8 mouse cellular contexts compared by ENCODE assay signal in genomic region chr7:25008635-25009034, GRCm38 (mm10). TPM values are rescaled to one million over a fixed set of nuclear protein-coding genes. Genes with fewer than 3 reads are reported as not detected.
DNase-seq lines count a peak whose midpoint lies in the region; ATAC-seq and TF ChIP-seq lines count a peak whose summit lies in the region.

No protein-coding gene starts in this region.

- WGBS in forebrain, embryonic 13.5 days, result under 1% methylated on average over 17 of the region's 17 CpGs
- WGBS in liver, postnatal 0 days (ENCODE audit: insufficient replicate concordance), result 3% methylated on average over 17 of the region's 17 CpGs
- 2% methylated on average over 17 of the region's 17 CpGs for WGBS in neural tube, embryonic 15.5 days

- peak overlapping the region; percentile 37 for H3K4me3 ChIP-seq in forebrain, embryonic 13.5 days
- H3K4me3 ChIP-seq in liver, postnatal 0 days (ENCODE audit: low read depth, low read length), result no peak overlapping the region
- H3K4me3 ChIP-seq in neural tube, embryonic 15.5 days (replicated peaks), result peak overlapping the region; percentile 23

- H3K9ac ChIP-seq in forebrain, embryonic 13.5 days, result peak overlapping the region; percentile 64
- no peak overlapping the region for H3K9ac ChIP-seq in liver, postnatal 0 days (replicated peaks)
- peak overlapping the region; percentile 56 for H3K9ac ChIP-seq in neural tube, embryonic 15.5 days (replicated peaks)

- H3K4me2 ChIP-seq in forebrain, embryonic 13.5 days, result peak overlapping the region; percentile 71
- no peak overlapping the region for H3K4me2 ChIP-seq in liver, postnatal 0 days (ENCODE audit: low read depth, low read length)
- H3K4me2 ChIP-seq in neural tube, embryonic 15.5 days, result peak overlapping the region; percentile 57

- TF ChIP-seq EP300 in liver, postnatal 0 days (IDR thresholded peaks at IDR 0.05; ENCODE audit: low read depth), result no peak

- H3K9me3 ChIP-seq in forebrain, embryonic 13.5 days (replicated peaks), result no peaks in the 10 kb centered on the region
- no peaks in the 10 kb centered on the region for H3K9me3 ChIP-seq in liver, postnatal 0 days (ENCODE audit: low read length)
- H3K9me3 ChIP-seq in neural tube, embryonic 15.5 days (replicated peaks), result no peaks in the 10 kb centered on the region

- ATAC-seq in forebrain, embryonic 13.5 days, result no peak
- no peak for ATAC-seq in liver, postnatal 0 days
- peak; percentile 18 for ATAC-seq in neural tube, embryonic 15.5 days (ENCODE audit: low FRiP score)
- ATAC-seq in megakaryocyte, adult 5-6 weeks (ENCODE audit: poor library complexity, severe bottlenecking), result no peak

- H3K36me3 ChIP-seq in forebrain, embryonic 13.5 days (ENCODE audit: poor library complexity, severe bottlenecking), result peaks cover 19% of the 10 kb centered on the region
- H3K36me3 ChIP-seq in liver, postnatal 0 days (replicated peaks; ENCODE audit: insufficient read depth, low read length), result no peaks in the 10 kb centered on the region
- peaks cover 9% of the 10 kb centered on the region for H3K36me3 ChIP-seq in neural tube, embryonic 15.5 days

- peak; percentile 10 to 47 for DNase-seq in urinary bladder, adult 18-20 months (ENCODE audit: low spot score in 2 of 2)
- no peak for DNase-seq in urinary bladder, adult 2 months (ENCODE audit: low spot score)
- peak; percentile 84 for DNase-seq in c-Kit-positive CD71-negative TER-119-negative erythroid progenitor cells, embryonic 14.5 days (ENCODE audit: low read depth)
- peak; percentile 39 for DNase-seq in hindlimb bud, embryonic 11.5 days (ENCODE audit: extremely low spot score, low read depth, low spot score)
- DNase-seq in liver, postnatal 0 days, result peak; percentile 80

- peaks cover 64% of the 10 kb centered on the region for H3K4me1 ChIP-seq in forebrain, embryonic 13.5 days
- peaks cover 5% of the 10 kb centered on the region for H3K4me1 ChIP-seq in liver, postnatal 0 days (ENCODE audit: insufficient read depth)
- peaks cover 62% of the 10 kb centered on the region for H3K4me1 ChIP-seq in neural tube, embryonic 15.5 days

- no peak for TF ChIP-seq CTCF in liver, postnatal 0 days (IDR thresholded peaks at IDR 0.05; ENCODE audit: low read depth)

- H3K27ac ChIP-seq in forebrain, embryonic 13.5 days, result peak overlapping the region; percentile 95
- H3K27ac ChIP-seq in liver, postnatal 0 days (ENCODE audit: low read depth), result no peak overlapping the region
- H3K27ac ChIP-seq in neural tube, embryonic 15.5 days (replicated peaks), result peak overlapping the region; percentile 95

- peaks cover 61% of the 10 kb centered on the region for H3K27me3 ChIP-seq in forebrain, embryonic 13.5 days
- peaks cover 68% of the 10 kb centered on the region for H3K27me3 ChIP-seq in liver, postnatal 0 days (ENCODE audit: insufficient read depth, low read length)
- peaks cover 14% of the 10 kb centered on the region for H3K27me3 ChIP-seq in neural tube, embryonic 15.5 days (replicated peaks)

RNA-seq across cellular contexts. Expression of gene Atp1a3, which starts 2.9 kb away (rescaled TPM):
- polyA plus RNA-seq in urinary bladder, adult 2 months (2012; rRNA removed), result 0.51 and 0.93 TPM in 2 replicates
- polyA plus RNA-seq in forebrain, embryonic 13.5 days (2015; fragmentation: Nextera tagmentation; extraction: Ambion mirVana), result 95.0 and 107 TPM in 2 replicates
- polyA plus RNA-seq in liver, postnatal 0 days (2015; fragmentation: Nextera tagmentation; extraction: Ambion mirVana), result 0.85 and 1.2 TPM in 2 replicates
- 538 and 586 TPM in 2 replicates for polyA plus RNA-seq in neural tube, embryonic 15.5 days (2015; fragmentation: Nextera tagmentation; extraction: Ambion mirVana)
- total RNA-seq in megakaryocyte, adult 5-6 weeks (2015), result 126 and 128 TPM in 2 replicates
- total RNA-seq in megakaryocyte, adult 5-6 weeks (2017), result 61.6 and 106 TPM in 2 replicates

RNA-seq across cellular contexts. Expression of gene Rabac1, which starts 36.1 kb away (rescaled TPM):
- polyA plus RNA-seq in urinary bladder, adult 2 months (2012; rRNA removed), result 367 and 429 TPM in 2 replicates
- polyA plus RNA-seq in forebrain, embryonic 13.5 days (2015; fragmentation: Nextera tagmentation; extraction: Ambion mirVana), result 128 and 138 TPM in 2 replicates
- polyA plus RNA-seq in liver, postnatal 0 days (2015; fragmentation: Nextera tagmentation; extraction: Ambion mirVana), result 88.2 and 92.7 TPM in 2 replicates
- 297 and 336 TPM in 2 replicates for polyA plus RNA-seq in neural tube, embryonic 15.5 days (2015; fragmentation: Nextera tagmentation; extraction: Ambion mirVana)
- 85.5 and 102 TPM in 2 replicates for total RNA-seq in megakaryocyte, adult 5-6 weeks (2015)
- total RNA-seq in megakaryocyte, adult 5-6 weeks (2017), result 73.1 and 79.3 TPM in 2 replicates

Comparison
In these comparisons a context has a peak if more than half of its experiments do, and no peak if none do; other contexts are left out.
1. RNA of gene Atp1a3, which starts 2.9 kb away (polyA plus RNA-seq): 538 to 586 TPM in neural tube, embryonic 15.5 days and 95.0 to 107 TPM in forebrain, embryonic 13.5 days; 0.85 to 1.2 TPM in liver, postnatal 0 days and 0.51 to 0.93 TPM in urinary bladder, adult 2 months; every median in the first group is over 10 times any median in the second.